Mouse (Mus musculus) brown adipose tissue, adult 24 weeks (tissue): ENCODE data around the gene Kcnk18. TPM values are rescaled to one million over a fixed set of nuclear protein-coding genes. Genes with fewer than 3 reads are reported as not detected.

Source experiments
- H3K27ac ChIP-seq: fragments of 200-500 bp; replicated peaks from 2 replicates; pipeline ENCODE4 v1.5.1; 2012; ENCODE audit warnings: low read depth, mild to moderate bottlenecking, low read length
- H3K4me1 ChIP-seq: fragments of 200-500 bp; 2 replicates; pipeline ENCODE4 v1.6.1; 2012; ENCODE audit warnings: low read length, mixed read lengths; ENCODE audit not compliant: control insufficient read depth, insufficient read depth, insufficient read length
- H3K4me3 ChIP-seq: fragments of 200-500 bp; 2 replicates; pipeline ENCODE4 v1.5.1; 2012; ENCODE audit warnings: low read depth, mild to moderate bottlenecking, low read length, moderate library complexity; ENCODE audit not compliant: insufficient read depth
- polyA plus RNA-seq: library from polyadenylated mRNA; stranded (reverse); fragments of >200 nt; gene quantifications from 2 replicates; pipeline ENCODE4 v1.2.4, GENCODE M21; 2012; ENCODE audit not compliant: missing spikeins, insufficient read depth, insufficient read length

The Kcnk18 gene
- polyA plus RNA-seq, 1 experiment: not detected

GRCm38 (mm10) chr19:59195181-59195770 lies 23.7 kb upstream of the Kcnk18 start:
- Histone ChIP-seq H3K4me1 (peaks cover 4% of the 10 kb centered on the region), H3K27ac (no peak overlapping the region), H3K4me3 (no peak overlapping the region)

- H3K4me3 ChIP-seq: no peak overlapping the region
- H3K4me1 ChIP-seq: peaks cover 4% of the 10 kb centered on the region
- no peak overlapping the region for H3K27ac ChIP-seq
Observed at GRCm38 (mm10) chr19:59196111-59196666, 22.8 kb upstream of the Kcnk18 start.

DNA sequence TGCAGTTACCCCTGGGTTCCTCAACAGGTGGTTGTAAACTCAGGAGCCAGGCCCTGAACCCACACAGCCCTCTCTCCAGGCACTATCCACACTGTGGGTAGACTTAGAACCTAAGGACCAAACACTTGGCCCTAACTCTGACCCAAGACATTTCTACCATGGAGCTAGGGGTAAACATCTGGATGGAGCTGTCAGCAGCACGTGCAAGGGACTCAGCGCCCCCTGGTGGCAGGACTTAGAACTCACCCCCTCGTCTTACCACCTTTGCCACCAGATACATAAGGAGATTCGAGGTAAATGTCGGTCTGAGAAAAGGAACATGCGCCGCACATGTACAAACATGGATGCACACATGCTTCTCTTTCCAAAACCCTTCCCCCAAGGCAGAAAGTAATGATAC lies 20.9 kb upstream of the Kcnk18 start:
- no peak overlapping the region for H3K27ac ChIP-seq
- H3K4me3 ChIP-seq: no peak overlapping the region
- peaks cover 4% of the 10 kb centered on the region for H3K4me1 ChIP-seq

- Histone ChIP-seq H3K4me3 (no peak overlapping the region), H3K4me1 (no peaks in the 10 kb centered on the region), H3K27ac (no peak overlapping the region)
Observed at GRCm38 (mm10) chr19:59208475-59208874, 10.5 kb upstream of the Kcnk18 start.

DNA sequence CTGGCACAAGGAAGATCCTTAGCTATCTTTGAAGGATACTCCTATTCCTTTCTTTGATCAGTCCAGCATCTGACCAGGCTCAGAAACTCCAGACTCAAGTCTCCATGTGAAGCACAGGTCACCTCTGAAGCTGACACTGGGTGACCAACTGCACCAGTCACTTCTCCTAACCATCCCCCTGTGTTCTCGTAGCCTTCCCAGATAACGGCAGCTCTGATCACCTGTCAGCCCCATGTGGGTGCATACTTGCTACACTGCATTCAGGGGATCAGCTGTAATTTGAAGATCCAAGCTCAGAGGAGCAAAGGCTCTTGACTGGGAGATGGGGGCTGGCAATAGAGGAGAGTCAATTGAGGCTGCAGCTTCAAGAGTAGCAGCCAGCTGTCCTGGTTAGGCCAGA lies 10.0 kb upstream of the Kcnk18 start:
- Histone ChIP-seq H3K4me1 (no peaks in the 10 kb centered on the region), H3K4me3 (no peak overlapping the region), H3K27ac (no peak overlapping the region)

GRCm38 (mm10) chr19:59216891-59217290 lies 2.1 kb upstream of the Kcnk18 start:
- no peak overlapping the region for H3K4me3 ChIP-seq
- no peaks in the 10 kb centered on the region for H3K4me1 ChIP-seq
- no peak overlapping the region for H3K27ac ChIP-seq

DNA sequence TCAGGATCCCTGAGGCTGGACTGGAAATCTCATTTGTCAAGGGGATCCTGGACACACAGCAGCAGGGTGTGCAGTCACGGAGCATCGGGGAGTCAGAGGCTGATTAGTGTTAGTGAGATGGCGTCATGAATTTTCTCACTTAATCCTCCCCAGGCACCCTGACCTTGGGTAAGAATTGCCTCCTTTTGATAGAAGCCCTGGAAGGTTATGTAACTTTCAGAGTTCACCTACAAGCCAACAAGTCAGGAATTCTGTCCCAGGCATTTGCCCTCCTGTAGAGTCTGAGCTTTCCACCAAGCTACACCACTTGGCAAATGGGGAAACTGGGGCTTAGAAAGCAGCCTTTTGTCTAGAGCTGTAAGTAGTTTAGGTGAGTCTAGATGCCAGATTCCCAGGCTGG lies 2.1 kb downstream of the Kcnk18 start:
- Histone ChIP-seq H3K4me1 (no peaks in the 10 kb centered on the region), H3K27ac (no peak overlapping the region), H3K4me3 (no peak overlapping the region)

DNA sequence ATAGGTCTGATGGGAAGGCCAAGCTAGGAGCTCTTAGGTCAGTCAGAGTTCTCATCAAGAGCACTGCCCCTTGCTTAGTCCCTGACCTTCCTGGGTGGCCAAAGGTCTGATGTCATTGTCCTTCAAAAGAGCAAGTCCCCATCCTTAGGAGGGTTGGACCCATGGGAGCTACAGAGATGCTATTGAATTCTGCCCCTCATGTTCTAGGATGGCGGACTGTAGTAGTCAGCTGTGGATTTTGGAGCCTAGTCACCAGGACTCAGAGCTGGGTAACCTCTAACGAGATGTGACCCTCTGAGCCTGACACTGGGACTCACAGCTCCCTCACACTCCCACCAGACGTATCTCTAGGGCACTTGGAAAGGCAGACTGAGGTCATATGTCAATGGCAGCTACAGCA lies 9.4 kb downstream of the Kcnk18 start:
- H3K27ac ChIP-seq: no peak overlapping the region
- no peaks in the 10 kb centered on the region for H3K4me1 ChIP-seq
- no peak overlapping the region for H3K4me3 ChIP-seq

GRCm38 (mm10) chr19:59232786-59233185 lies 13.8 kb downstream of the Kcnk18 start:
- H3K4me3 ChIP-seq: no peak overlapping the region
- H3K4me1 ChIP-seq: no peaks in the 10 kb centered on the region
- no peak overlapping the region for H3K27ac ChIP-seq

DNA sequence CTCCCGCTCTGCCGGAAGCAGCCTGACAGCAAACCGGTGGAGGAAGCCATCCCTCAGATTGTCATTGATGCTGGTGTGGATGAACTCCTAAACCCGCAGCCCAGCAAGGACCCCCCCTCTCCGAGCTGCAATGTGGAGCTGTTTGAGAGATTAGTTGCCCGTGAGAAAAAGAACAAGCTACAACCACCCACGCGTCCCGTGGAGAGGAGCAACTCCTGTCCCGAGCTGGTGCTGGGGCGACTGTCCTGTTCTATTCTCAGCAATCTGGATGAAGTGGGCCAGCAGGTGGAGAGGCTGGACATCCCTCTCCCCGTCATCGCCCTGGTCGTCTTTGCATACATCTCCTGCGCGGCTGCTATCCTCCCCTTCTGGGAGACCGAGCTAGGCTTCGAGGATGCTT lies 16.0 kb downstream of the Kcnk18 start:
- Histone ChIP-seq H3K27ac (no peak overlapping the region), H3K4me1 (no peaks in the 10 kb centered on the region), H3K4me3 (no peak overlapping the region)

DNA sequence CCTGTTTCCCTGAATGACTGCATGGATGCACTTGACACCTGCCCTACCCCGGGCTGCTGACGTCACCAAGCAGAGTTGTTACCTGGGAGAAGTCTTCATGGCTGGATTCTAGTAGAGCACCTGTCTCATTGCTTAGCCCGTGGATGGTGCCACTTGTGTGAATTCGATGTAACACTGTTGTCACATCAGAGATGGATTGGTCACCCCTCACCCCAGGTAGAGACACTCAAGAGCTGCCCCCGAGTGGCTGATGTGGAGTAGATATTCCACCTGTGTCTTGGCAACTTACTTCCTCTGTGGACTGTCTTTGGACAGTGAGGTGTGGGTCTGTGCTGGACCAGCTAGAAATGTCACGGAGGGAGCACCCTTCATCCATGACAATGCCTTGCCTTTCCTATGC lies 17.0 kb downstream of the Kcnk18 start:
- H3K4me1 ChIP-seq: no peaks in the 10 kb centered on the region
- no peak overlapping the region for H3K4me3 ChIP-seq
- no peak overlapping the region for H3K27ac ChIP-seq

DNA sequence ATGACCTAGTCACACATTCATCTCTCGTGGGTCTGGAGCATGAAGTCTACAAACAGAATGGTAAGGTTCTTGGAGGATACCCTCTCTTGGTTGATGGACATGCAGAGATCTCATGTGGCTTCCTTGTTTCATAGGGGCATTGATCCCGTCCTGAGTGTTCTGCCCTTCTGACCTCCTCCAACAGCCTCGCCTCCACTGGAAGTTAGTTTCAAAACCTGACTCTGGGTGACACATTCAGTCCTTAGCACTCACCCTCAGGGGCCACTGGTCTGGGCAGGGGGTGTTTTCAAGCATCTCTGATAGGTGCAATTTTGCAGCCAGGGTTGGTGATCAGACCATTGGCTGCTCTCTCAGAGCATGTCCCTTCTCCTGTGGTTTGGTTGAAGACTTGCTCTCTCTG lies 19.6 kb downstream of the Kcnk18 start:
- Histone ChIP-seq H3K4me1 (no peaks in the 10 kb centered on the region), H3K27ac (no peak overlapping the region), H3K4me3 (no peak overlapping the region)

- no peak overlapping the region for H3K4me3 ChIP-seq
- H3K4me1 ChIP-seq: no peaks in the 10 kb centered on the region
- H3K27ac ChIP-seq: no peak overlapping the region
Observed at GRCm38 (mm10) chr19:59239124-59239817, 20.3 kb downstream of the Kcnk18 start.

GRCm38 (mm10) chr19:59241987-59242386 lies 23.0 kb downstream of the Kcnk18 start:
- Histone ChIP-seq H3K27ac (no peak overlapping the region), H3K4me3 (no peak overlapping the region), H3K4me1 (no peaks in the 10 kb centered on the region)

DNA sequence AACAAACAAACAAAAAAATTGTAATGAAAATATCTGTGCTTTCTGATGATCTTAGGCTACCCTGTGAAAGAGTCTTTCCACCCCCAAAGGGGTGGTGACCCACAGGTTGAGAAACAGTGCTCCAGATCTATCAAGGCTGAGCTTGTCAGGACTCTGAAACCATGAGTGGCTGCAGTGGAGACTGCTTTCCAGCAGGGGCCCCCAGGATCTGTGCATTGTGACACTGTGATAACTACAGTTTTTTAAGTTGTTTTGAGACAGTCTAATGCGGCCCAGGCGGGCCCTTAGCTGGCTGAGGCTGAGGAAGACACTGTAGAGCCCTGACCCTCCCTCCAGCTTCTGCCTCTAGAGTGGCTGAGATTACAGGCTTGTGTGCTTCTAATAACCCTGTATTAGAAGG lies 24.0 kb downstream of the Kcnk18 start:
- no peak overlapping the region for H3K4me3 ChIP-seq
- no peaks in the 10 kb centered on the region for H3K4me1 ChIP-seq
- H3K27ac ChIP-seq: no peak overlapping the region

- Histone ChIP-seq H3K4me1 (no peaks in the 10 kb centered on the region), H3K27ac (no peak overlapping the region), H3K4me3 (no peak overlapping the region)
Observed at GRCm38 (mm10) chr19:59248144-59248543, 29.1 kb downstream of the Kcnk18 start.
